Mouse (Mus musculus): Measurements from ENCODE around the gene 2210016F16Rik.
"Not testable (repeated sequence)": the region's sequence is repeated elsewhere in the genome, so short reads cannot be mapped to it uniquely, and the experiment has no call there.

Gene 2210016F16Rik

GRCm38 (mm10) chr13:58373153-58373470, 11.9 kb downstream of the 2210016F16Rik start:
- DNase-seq (ENCODE audit: low spot score in 2 of 2): no peak

- DNase-seq (ENCODE audit: low spot score in 2 of 2): no peak
Observed at GRCm38 (mm10) chr13:58372278-58373152, 12.5 kb downstream of the 2210016F16Rik start.

GRCm38 (mm10) chr13:58368835-58369234, 16.2 kb downstream of the 2210016F16Rik start:
- DNase-seq (ENCODE audit: low spot score in 2 of 2): no peak

GRCm38 (mm10) chr13:58367641-58368040, 17.4 kb downstream of the 2210016F16Rik start:
- DNase-seq (ENCODE audit: low spot score in 2 of 2): no peak

- no peak for DNase-seq (ENCODE audit: low spot score in 2 of 2)
Observed at GRCm38 (mm10) chr13:58366373-58366772, 18.7 kb downstream of the 2210016F16Rik start.

GRCm38 (mm10) chr13:58365179-58365578, 19.8 kb downstream of the 2210016F16Rik start:
- not testable (repeated sequence) for DNase-seq (ENCODE audit: low spot score in 2 of 2)

- no peak for DNase-seq (ENCODE audit: low spot score in 2 of 2)
Observed at GRCm38 (mm10) chr13:58364353-58365175, 20.5 kb downstream of the 2210016F16Rik start.

- no peak for DNase-seq (ENCODE audit: low spot score in 2 of 2)
Observed at GRCm38 (mm10) chr13:58359304-58359653, 25.7 kb downstream of the 2210016F16Rik start.

- peak; percentile 60 to 73 for DNase-seq (ENCODE audit: low spot score in 2 of 2)
Observed at GRCm38 (mm10) chr13:58358629-58359303, 26.3 kb downstream of the 2210016F16Rik start, which contains the start of gene Kif27. TSS of gene Kif27 (minus strand) at chr13:58359122.

GRCm38 (mm10) chr13:58352996-58353395, 32.0 kb downstream of the 2210016F16Rik start:
- DNase-seq (ENCODE audit: low spot score in 2 of 2): no peak

- no peak for DNase-seq (ENCODE audit: low spot score in 2 of 2)
Observed at GRCm38 (mm10) chr13:58350606-58351005, 34.4 kb downstream of the 2210016F16Rik start.

GRCm38 (mm10) chr13:58344505-58344904, 40.5 kb downstream of the 2210016F16Rik start:
- DNase-seq (ENCODE audit: low spot score in 2 of 2): peak; percentile 25 to 29

GRCm38 (mm10) chr13:58337456-58337855, 47.6 kb downstream of the 2210016F16Rik start:
- no peak for DNase-seq (ENCODE audit: low spot score in 2 of 2)

- DNase-seq (ENCODE audit: low spot score in 2 of 2): no peak
Observed at GRCm38 (mm10) chr13:58334116-58334515, 50.9 kb downstream of the 2210016F16Rik start.

Data from right cerebral cortex, postnatal 10 days (tissue).